Mouse (Mus musculus): ENCODE data around the gene Haus6.

The Haus6 gene

DNA sequence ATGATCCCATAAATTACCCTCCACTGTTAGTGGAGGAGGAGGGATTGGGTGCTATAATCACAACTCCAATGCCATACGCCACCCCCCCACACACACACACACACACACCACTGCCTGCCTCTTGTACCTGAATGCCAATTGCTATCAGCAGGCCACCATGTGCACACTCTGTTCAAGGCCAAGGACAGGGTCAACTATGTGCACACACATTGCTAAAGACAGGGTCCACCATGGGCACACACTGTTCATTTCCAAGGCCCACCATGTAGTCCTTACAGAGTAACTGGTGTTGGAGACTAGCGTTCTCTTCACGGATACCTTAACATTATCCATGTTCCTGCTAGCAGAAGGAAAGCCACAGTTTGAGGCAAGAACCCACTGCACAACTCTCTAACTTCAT, 50.8 kb downstream of the Haus6 start:
- DNase-seq = no peak

- DNase-seq = no peak
Observed at GRCm38 (mm10) chr4:86559006-86559405, 52.8 kb downstream of the Haus6 start.

DNA sequence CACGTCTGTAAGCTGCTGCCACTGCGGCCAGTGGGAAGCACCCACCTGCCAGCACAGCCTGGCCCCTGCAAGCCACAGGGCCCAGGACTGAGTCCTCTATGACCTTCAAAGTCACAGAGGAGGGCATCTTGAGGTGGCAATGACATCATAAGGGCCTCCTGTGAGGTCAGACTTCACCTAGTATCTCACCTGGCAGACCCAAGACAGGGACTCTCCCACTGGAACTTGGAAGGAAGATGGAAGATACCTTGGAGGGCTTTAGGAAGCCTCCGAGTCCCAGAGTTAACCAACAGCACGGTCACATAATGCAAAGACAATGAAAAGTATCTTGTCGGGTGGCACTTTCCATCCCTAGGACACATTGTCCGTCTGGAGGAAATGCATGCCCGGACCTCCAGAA, 53.6 kb downstream of the Haus6 start, which contains the start of gene Saxo1:
Saxo1 (minus strand) TSS at position 101 of the 400 bp plus-strand sequence.
- no peak for DNase-seq

- DNase-seq = no peak
Observed at GRCm38 (mm10) chr4:86557371-86557770, 54.5 kb downstream of the Haus6 start.

GRCm38 (mm10) chr4:86555035-86555707, 56.7 kb downstream of the Haus6 start:
- DNase-seq = peak; percentile 25 to 36

DNA sequence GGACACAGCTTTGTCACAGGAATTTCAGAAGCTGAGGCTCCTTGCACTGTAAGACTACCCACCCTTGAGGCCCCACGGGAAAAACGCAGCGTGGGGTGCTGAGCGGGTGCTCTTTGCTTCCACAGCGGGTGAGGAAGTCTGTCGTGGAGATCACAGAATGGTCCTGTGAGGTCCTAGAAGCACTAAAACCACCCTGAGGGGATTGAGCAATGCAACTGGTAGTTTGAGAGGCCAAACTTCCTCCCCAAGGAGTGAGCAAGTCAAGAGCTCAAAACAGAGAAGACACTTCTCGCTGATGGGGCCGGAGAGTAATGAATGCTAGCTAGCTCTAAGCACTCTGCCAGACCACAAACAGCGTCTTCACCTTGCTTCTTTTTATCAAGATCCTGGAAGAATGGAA, 63.5 kb downstream of the Haus6 start:
- DNase-seq = no peak

DNA sequence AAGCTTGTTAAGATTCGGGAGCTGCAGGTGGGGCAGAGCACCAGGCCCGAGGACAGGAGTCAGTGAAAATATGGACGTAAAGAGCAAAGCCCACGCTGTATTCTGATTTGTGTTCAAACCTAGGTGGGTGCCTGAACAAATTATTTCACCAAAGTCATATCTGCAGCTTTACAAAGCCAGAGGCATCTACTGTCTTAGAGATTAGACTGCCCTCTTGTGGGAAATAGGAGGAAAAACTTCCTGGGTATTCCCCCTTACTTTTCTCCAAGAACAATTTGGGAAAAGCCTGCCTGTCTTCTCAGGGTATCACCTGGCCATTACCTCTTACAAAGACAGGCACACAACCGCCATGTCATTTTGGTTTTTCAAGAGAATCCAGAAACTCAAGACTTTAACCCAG, 66.2 kb downstream of the Haus6 start:
- DNase-seq = no peak

GRCm38 (mm10) chr4:86543999-86544398, 67.9 kb downstream of the Haus6 start:
- no peak for DNase-seq

DNA sequence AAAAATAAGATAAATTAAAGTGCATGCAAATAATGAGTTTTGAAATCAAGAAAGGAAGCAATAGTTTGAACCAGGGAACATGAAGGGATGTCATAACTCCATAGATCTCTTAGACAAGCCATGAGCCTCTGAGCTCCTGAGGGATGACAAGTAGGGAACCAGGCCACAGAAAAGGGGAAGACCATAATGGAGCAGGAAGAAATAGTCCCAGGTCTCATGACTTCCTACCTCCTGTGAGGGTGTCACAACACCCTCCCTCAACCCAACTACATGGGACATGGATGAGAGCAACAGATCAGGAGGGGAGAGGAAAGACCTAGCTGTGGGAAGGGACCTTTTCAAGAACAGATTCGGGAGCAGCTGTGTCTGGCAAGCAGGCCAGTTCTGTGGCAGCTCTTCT, 70.3 kb downstream of the Haus6 start:
- no peak for DNase-seq

DNA sequence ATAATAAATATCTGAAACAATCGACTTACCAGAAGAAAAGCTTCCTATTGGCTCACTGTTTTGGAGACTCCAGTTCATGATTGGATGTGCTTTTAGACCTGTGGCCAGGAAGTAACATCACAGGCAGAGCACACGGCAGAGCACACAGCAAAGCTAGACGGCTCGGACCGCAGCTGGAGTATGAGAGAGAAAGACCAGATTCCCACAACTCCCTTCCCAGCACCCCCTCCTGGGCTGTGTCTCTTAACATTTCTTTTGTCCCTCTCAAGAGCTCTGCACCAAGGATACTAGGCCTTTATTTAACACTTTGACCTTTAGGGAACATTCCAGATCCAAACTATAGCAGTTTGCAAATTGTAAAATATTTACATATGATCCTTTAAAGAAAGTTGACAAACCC, 72.9 kb downstream of the Haus6 start:
- DNase-seq = no peak

- DNase-seq = peak; percentile 68 to 70
Observed at GRCm38 (mm10) chr4:86537972-86538371, 73.9 kb downstream of the Haus6 start.

GRCm38 (mm10) chr4:86534091-86534481, 77.8 kb downstream of the Haus6 start:
- no peak for DNase-seq

DNA sequence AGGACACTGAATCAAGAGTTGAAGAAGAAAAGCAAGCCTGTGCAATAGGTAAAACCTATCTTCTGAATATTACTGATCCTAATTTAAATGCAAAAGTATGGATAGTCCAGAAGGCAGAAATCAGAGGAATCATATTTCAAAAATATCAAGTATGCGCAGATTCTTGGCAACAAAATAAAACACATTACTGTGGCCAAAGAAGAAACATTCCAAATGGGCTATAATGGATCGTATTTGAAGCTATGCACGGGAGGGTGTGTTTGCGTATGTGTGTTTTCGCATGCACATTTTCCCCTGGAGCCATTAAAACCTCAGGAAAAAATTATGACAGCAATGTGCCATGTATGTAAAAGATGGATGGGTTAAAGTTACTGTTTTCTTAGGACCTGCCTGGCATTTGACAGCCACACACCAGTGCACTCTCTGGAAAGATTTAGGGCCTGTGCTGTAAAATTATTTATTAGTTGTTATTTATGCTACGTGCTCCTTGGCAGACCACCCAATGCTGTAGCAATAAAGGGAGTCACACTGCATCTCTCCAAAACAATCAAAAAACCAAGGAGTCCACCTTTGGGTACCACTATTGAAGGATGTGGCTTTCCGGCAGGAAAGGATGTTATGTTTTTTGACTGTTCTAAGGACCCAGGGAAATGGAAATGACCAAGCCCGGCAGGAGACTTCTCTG, 78.3 kb downstream of the Haus6 start:
- no peak for DNase-seq

- no peak for DNase-seq
Observed at GRCm38 (mm10) chr4:86529161-86529560, 82.7 kb downstream of the Haus6 start.
